8 mouse cellular contexts compared by ENCODE assay signal in genomic region chr9:123665645-123666044, GRCm38 (mm10). TPM values are rescaled to one million over a fixed set of nuclear protein-coding genes. Genes with fewer than 3 reads are reported as not detected.
DNase-seq lines count a peak whose midpoint lies in the region; ATAC-seq and TF ChIP-seq lines count a peak whose summit lies in the region.

No protein-coding gene starts in this region.

- no peaks in the 10 kb centered on the region for H3K27me3 ChIP-seq in hindbrain, embryonic 10.5 days (ENCODE audit: insufficient read depth, poor library complexity, severe bottlenecking)
- H3K27me3 ChIP-seq in hindbrain, embryonic 14.5 days (ENCODE audit: control insufficient read depth, insufficient read depth, low read length): no peaks in the 10 kb centered on the region
- H3K27me3 ChIP-seq in Patski: peaks cover 7% of the 10 kb centered on the region
- no peaks in the 10 kb centered on the region for H3K27me3 ChIP-seq in lung, embryonic 14.5 days (ENCODE audit: insufficient read depth, low read length)
- no peaks in the 10 kb centered on the region for H3K27me3 ChIP-seq in stomach, postnatal 0 days (ENCODE audit: control insufficient read depth, insufficient read depth, low read length)
- H3K27me3 ChIP-seq in hindbrain, embryonic 13.5 days: no peaks in the 10 kb centered on the region

- no peak overlapping the region for H3K4me3 ChIP-seq in hindbrain, embryonic 10.5 days
- H3K4me3 ChIP-seq in hindbrain, embryonic 14.5 days (replicated peaks; ENCODE audit: low read length): no peak overlapping the region
- H3K4me3 ChIP-seq in lung, embryonic 14.5 days (ENCODE audit: low read depth, low read length): no peak overlapping the region
- no peak overlapping the region for H3K4me3 ChIP-seq in stomach, postnatal 0 days (ENCODE audit: low read depth, low read length)
- H3K4me3 ChIP-seq in hindbrain, embryonic 13.5 days: no peak overlapping the region

- H3K9ac ChIP-seq in hindbrain, embryonic 14.5 days: no peak overlapping the region
- H3K9ac ChIP-seq in lung, embryonic 14.5 days: no peak overlapping the region
- H3K9ac ChIP-seq in stomach, postnatal 0 days (ENCODE audit: low read length): no peak overlapping the region
- H3K9ac ChIP-seq in hindbrain, embryonic 13.5 days: no peak overlapping the region

- WGBS in hindbrain, embryonic 10.5 days: 59% methylated on average over 5 of the region's 5 CpGs
- WGBS in hindbrain, embryonic 14.5 days: 51% methylated on average over 5 of the region's 5 CpGs
- WGBS in lung, embryonic 14.5 days: 45% methylated on average over 5 of the region's 5 CpGs
- WGBS in stomach, postnatal 0 days: 46% methylated on average over 5 of the region's 5 CpGs
- WGBS in hindbrain, embryonic 13.5 days: 59% methylated on average over 5 of the region's 5 CpGs

- peak; percentile 44 for TF ChIP-seq CTCF in Patski (IDR thresholded peaks at IDR 0.05)
- peak; percentile 62 for TF ChIP-seq CTCF in lung, embryonic 14.5 days (IDR thresholded peaks at IDR 0.05; ENCODE audit: low read depth)
- TF ChIP-seq CTCF in stomach, postnatal 0 days (IDR thresholded peaks at IDR 0.05; ENCODE audit: low read depth): peak; percentile 71

- CTCF ChIA-PET in Patski (lab: Charles Lee): no interaction called here

- POLR2A ChIA-PET in Patski (lab: Charles Lee): no interaction called here

- no peaks in the 10 kb centered on the region for H3K9me3 ChIP-seq in hindbrain, embryonic 10.5 days
- H3K9me3 ChIP-seq in hindbrain, embryonic 14.5 days (ENCODE audit: control insufficient read depth, low read length): no peaks in the 10 kb centered on the region
- H3K9me3 ChIP-seq in lung, embryonic 14.5 days (ENCODE audit: low read depth, low read length): no peaks in the 10 kb centered on the region
- H3K9me3 ChIP-seq in stomach, postnatal 0 days (ENCODE audit: control insufficient read depth, low read length): no peaks in the 10 kb centered on the region
- H3K9me3 ChIP-seq in hindbrain, embryonic 13.5 days: no peaks in the 10 kb centered on the region

- no peak for ATAC-seq in hindbrain, embryonic 14.5 days (ENCODE audit: low FRiP score)
- ATAC-seq in Patski: no peak
- ATAC-seq in granulocyte monocyte progenitor cell, adult 5-6 weeks (replicated peaks; ENCODE audit: poor library complexity, severe bottlenecking): peak; percentile 56
- ATAC-seq in lung, embryonic 14.5 days (ENCODE audit: insufficient read depth): no peak
- ATAC-seq in stomach, postnatal 0 days (ENCODE audit: low FRiP score, low TSS enrichment): no peak
- ATAC-seq in hindbrain, embryonic 13.5 days (ENCODE audit: low FRiP score): no peak

- no peak overlapping the region for H3K27ac ChIP-seq in hindbrain, embryonic 10.5 days
- no peak overlapping the region for H3K27ac ChIP-seq in hindbrain, embryonic 14.5 days
- H3K27ac ChIP-seq in lung, embryonic 14.5 days (ENCODE audit: low read depth): no peak overlapping the region
- H3K27ac ChIP-seq in stomach, postnatal 0 days (replicated peaks): no peak overlapping the region
- H3K27ac ChIP-seq in hindbrain, embryonic 13.5 days: no peak overlapping the region

- no peaks in the 10 kb centered on the region for H3K36me3 ChIP-seq in hindbrain, embryonic 10.5 days
- no peaks in the 10 kb centered on the region for H3K36me3 ChIP-seq in hindbrain, embryonic 14.5 days (replicated peaks; ENCODE audit: control insufficient read depth, insufficient read depth)
- no peaks in the 10 kb centered on the region for H3K36me3 ChIP-seq in lung, embryonic 14.5 days (ENCODE audit: insufficient read depth)
- H3K36me3 ChIP-seq in stomach, postnatal 0 days (ENCODE audit: control insufficient read depth, insufficient read depth, low read length): no peaks in the 10 kb centered on the region
- H3K36me3 ChIP-seq in hindbrain, embryonic 13.5 days: no peaks in the 10 kb centered on the region

- in situ Hi-C loops in Patski (cut with MboI; ENCODE audit: low pct_unique_long_range_greater_than_20kb): no loop called here

- no peak overlapping the region for H3K4me2 ChIP-seq in hindbrain, embryonic 14.5 days (replicated peaks)
- no peak overlapping the region for H3K4me2 ChIP-seq in lung, embryonic 14.5 days
- no peak overlapping the region for H3K4me2 ChIP-seq in stomach, postnatal 0 days (replicated peaks; ENCODE audit: low read depth)
- no peak overlapping the region for H3K4me2 ChIP-seq in hindbrain, embryonic 13.5 days

- no peaks in the 10 kb centered on the region for H3K4me1 ChIP-seq in hindbrain, embryonic 10.5 days (replicated peaks)
- no peaks in the 10 kb centered on the region for H3K4me1 ChIP-seq in hindbrain, embryonic 14.5 days (replicated peaks; ENCODE audit: control insufficient read depth, insufficient read depth, low read length)
- no peaks in the 10 kb centered on the region for H3K4me1 ChIP-seq in lung, embryonic 14.5 days (ENCODE audit: insufficient read depth)
- H3K4me1 ChIP-seq in stomach, postnatal 0 days (replicated peaks; ENCODE audit: control insufficient read depth, insufficient read depth): no peaks in the 10 kb centered on the region
- H3K4me1 ChIP-seq in hindbrain, embryonic 13.5 days (replicated peaks): no peaks in the 10 kb centered on the region

- peak; percentile 22 for DNase-seq in hindbrain, embryonic 10.5 days (ENCODE audit: low spot score)
- no peak for DNase-seq in hindbrain, embryonic 14.5 days (ENCODE audit: low spot score)
- peak; percentile 77 for DNase-seq in 416B (ENCODE audit: low read depth)
- DNase-seq in Patski (ENCODE audit: low read depth, low spot score): no peak
- peak; percentile 78 for DNase-seq in lung, embryonic 14.5 days
- DNase-seq in stomach, postnatal 0 days (ENCODE audit: low spot score): peak; percentile 55

- TF ChIP-seq EP300 in stomach, postnatal 0 days (optimal IDR thresholded peaks at IDR 0.05): no peak

RNA-seq across cellular contexts. Expression of gene Ccr9, which starts 12.6 kb away (rescaled TPM):
- 0.04 and 0.09 TPM in 2 replicates for polyA plus RNA-seq in hindbrain, embryonic 10.5 days (2016; fragmentation: Nextera tagmentation; extraction: Ambion mirVana)
- polyA plus RNA-seq in hindbrain, embryonic 14.5 days (2014; fragmentation: Nextera tagmentation; extraction: Ambion mirVana): 0.27 and 0.57 TPM in 2 replicates
- polyA plus RNA-seq in Patski (2021): 0.01 TPM
- total RNA-seq in granulocyte monocyte progenitor cell, adult 5-6 weeks (2014; fragmentation: Nextera tagmentation): not detected in 2 replicates
- total RNA-seq in granulocyte monocyte progenitor cell, adult 5-6 weeks (2017): 0.13 TPM in 1 of 2 replicates, not detected in the other
- polyA plus RNA-seq in lung, embryonic 14.5 days (2014; fragmentation: Nextera tagmentation; extraction: Ambion mirVana): 0.09 TPM in 2 replicates
- polyA plus RNA-seq in stomach, postnatal 0 days (2015; fragmentation: Nextera tagmentation; extraction: Ambion mirVana): 0.16 and 0.27 TPM in 2 replicates
- polyA plus RNA-seq in hindbrain, embryonic 13.5 days (2015; fragmentation: Nextera tagmentation; extraction: Ambion mirVana): 0.23 and 0.48 TPM in 2 replicates

RNA-seq across cellular contexts. Expression of gene Slc6a20a, which starts 13.0 kb away (rescaled TPM):
- 0.63 and 0.85 TPM in 2 replicates for polyA plus RNA-seq in hindbrain, embryonic 10.5 days (2016; fragmentation: Nextera tagmentation; extraction: Ambion mirVana)
- polyA plus RNA-seq in hindbrain, embryonic 14.5 days (2014; fragmentation: Nextera tagmentation; extraction: Ambion mirVana): 9.7 and 10.9 TPM in 2 replicates
- polyA plus RNA-seq in Patski (2021): not detected
- not detected in 2 replicates for total RNA-seq in granulocyte monocyte progenitor cell, adult 5-6 weeks (2014; fragmentation: Nextera tagmentation)
- total RNA-seq in granulocyte monocyte progenitor cell, adult 5-6 weeks (2017): not detected in 2 replicates
- polyA plus RNA-seq in lung, embryonic 14.5 days (2014; fragmentation: Nextera tagmentation; extraction: Ambion mirVana): 0.13 and 0.14 TPM in 2 replicates
- 1.9 and 3.1 TPM in 2 replicates for polyA plus RNA-seq in stomach, postnatal 0 days (2015; fragmentation: Nextera tagmentation; extraction: Ambion mirVana)
- 5.6 and 6.3 TPM in 2 replicates for polyA plus RNA-seq in hindbrain, embryonic 13.5 days (2015; fragmentation: Nextera tagmentation; extraction: Ambion mirVana)

RNA-seq across cellular contexts. Expression of gene Slc6a20b, which starts 33.3 kb away (rescaled TPM):
- 0.14 and 0.34 TPM in 2 replicates for polyA plus RNA-seq in hindbrain, embryonic 10.5 days (2016; fragmentation: Nextera tagmentation; extraction: Ambion mirVana)
- polyA plus RNA-seq in hindbrain, embryonic 14.5 days (2014; fragmentation: Nextera tagmentation; extraction: Ambion mirVana): 0.43 and 0.44 TPM in 2 replicates
- 0.37 TPM for polyA plus RNA-seq in Patski (2021)
- total RNA-seq in granulocyte monocyte progenitor cell, adult 5-6 weeks (2014; fragmentation: Nextera tagmentation): not detected in 2 replicates
- 0.21 and 0.26 TPM in 2 replicates for total RNA-seq in granulocyte monocyte progenitor cell, adult 5-6 weeks (2017)
- 0.14 and 0.27 TPM in 2 replicates for polyA plus RNA-seq in lung, embryonic 14.5 days (2014; fragmentation: Nextera tagmentation; extraction: Ambion mirVana)
- polyA plus RNA-seq in stomach, postnatal 0 days (2015; fragmentation: Nextera tagmentation; extraction: Ambion mirVana): 0.06 TPM in 2 replicates
- polyA plus RNA-seq in hindbrain, embryonic 13.5 days (2015; fragmentation: Nextera tagmentation; extraction: Ambion mirVana): 0.34 and 0.41 TPM in 2 replicates

RNA-seq across cellular contexts. Expression of gene Lztfl1, which starts 51.9 kb away (rescaled TPM):
- 36.6 and 39.0 TPM in 2 replicates for polyA plus RNA-seq in hindbrain, embryonic 10.5 days (2016; fragmentation: Nextera tagmentation; extraction: Ambion mirVana)
- 54.6 and 55.8 TPM in 2 replicates for polyA plus RNA-seq in hindbrain, embryonic 14.5 days (2014; fragmentation: Nextera tagmentation; extraction: Ambion mirVana)
- 71.0 TPM for polyA plus RNA-seq in Patski (2021)
- total RNA-seq in granulocyte monocyte progenitor cell, adult 5-6 weeks (2014; fragmentation: Nextera tagmentation): 32.8 and 34.2 TPM in 2 replicates
- 33.9 and 35.4 TPM in 2 replicates for total RNA-seq in granulocyte monocyte progenitor cell, adult 5-6 weeks (2017)
- 44.9 and 45.4 TPM in 2 replicates for polyA plus RNA-seq in lung, embryonic 14.5 days (2014; fragmentation: Nextera tagmentation; extraction: Ambion mirVana)
- polyA plus RNA-seq in stomach, postnatal 0 days (2015; fragmentation: Nextera tagmentation; extraction: Ambion mirVana): 30.6 and 34.5 TPM in 2 replicates
- polyA plus RNA-seq in hindbrain, embryonic 13.5 days (2015; fragmentation: Nextera tagmentation; extraction: Ambion mirVana): 57.2 and 60.3 TPM in 2 replicates

Comparison
In these comparisons a context has a peak if more than half of its experiments do, and no peak if none do; other contexts are left out.
1. DNase-seq: peak in hindbrain, embryonic 10.5 days (single experiment), 416B (single experiment), lung, embryonic 14.5 days (single experiment) and stomach, postnatal 0 days (single experiment); none in hindbrain, embryonic 14.5 days (single experiment) and Patski (single experiment).
2. Peak in every context shown above with its lines, with median percentiles within 50 percentile points of each other: CTCF ChIP-seq.